Mouse (Mus musculus) left cerebral cortex, postnatal 25 days (tissue): ENCODE results near the gene Rfxank. TPM values are rescaled to one million over a fixed set of nuclear protein-coding genes. Genes with fewer than 3 reads are reported as not detected.

Source experiments
- DNase-seq, 2 experiments: peaks; one replicate each; pipeline ENCODE4 v3.0.0; 2022; ENCODE audit warnings: low spot score in 2 of 2, mixed read lengths in 1 of 2
- intact Hi-C: fragments of 180-260 bp; cut with DNase I; formaldehyde crosslinking; loops from one replicate; pipeline ENCODE4 v1.15.1; 2025
- total RNA-seq, 2 experiments: library from RNA; stranded (reverse); gene quantifications; 2 replicates each; pipeline ENCODE4 v1.2.3; 2021

The Rfxank gene
- total RNA-seq, 2 experiments from 2014 or later, result 10.2 to 12.4 TPM

DNA sequence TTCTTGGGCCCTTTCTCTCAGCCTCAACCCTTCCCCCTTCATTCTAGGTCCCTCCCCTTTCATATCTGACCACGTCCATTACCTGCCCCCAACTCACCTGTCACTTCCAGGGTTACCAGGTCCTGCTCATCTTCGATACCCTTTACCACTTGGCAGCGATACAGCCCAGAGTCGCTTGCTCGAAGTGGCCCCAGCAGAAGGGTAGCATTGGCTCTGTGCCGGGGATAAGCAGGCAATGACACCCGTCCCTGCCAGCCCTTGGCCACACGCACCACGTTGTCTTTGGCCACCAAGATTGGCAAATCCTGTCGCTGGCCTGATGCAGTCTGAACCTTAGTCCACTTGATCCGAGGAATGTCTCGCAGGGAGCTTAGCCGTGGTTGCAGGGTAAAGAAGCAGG, 24.1 kb downstream of the Rfxank start:
- intact Hi-C loops, result no loop called here
- no peak for DNase-seq

DNA sequence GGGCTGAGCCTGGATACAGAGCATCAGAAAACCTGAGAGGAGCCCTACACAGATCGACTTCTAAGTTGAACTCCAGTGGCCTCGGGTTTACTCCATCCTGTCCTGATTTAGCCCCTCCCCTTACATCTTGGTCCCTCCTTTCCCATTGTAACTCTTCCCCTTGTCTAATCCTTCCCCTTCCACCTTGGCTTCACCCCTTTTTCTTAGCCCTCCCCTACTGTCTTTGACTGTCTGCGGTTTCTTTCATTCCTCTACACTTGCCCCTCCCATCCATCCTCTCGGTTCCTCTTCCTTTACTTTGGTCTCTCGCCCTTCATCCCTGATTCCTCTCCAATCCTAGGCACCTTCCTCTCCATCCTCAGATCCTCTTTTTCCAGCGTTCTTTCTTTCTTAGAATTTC, 24.5 kb downstream of the Rfxank start:
- intact Hi-C loops, result no loop called here
- no peak for DNase-seq

- DNase-seq, result no peak
- intact Hi-C loops, result no loop called here
These were observed 26.4 kb downstream of the Rfxank start for GRCm38 (mm10) chr8:70112401-70113016.

DNA sequence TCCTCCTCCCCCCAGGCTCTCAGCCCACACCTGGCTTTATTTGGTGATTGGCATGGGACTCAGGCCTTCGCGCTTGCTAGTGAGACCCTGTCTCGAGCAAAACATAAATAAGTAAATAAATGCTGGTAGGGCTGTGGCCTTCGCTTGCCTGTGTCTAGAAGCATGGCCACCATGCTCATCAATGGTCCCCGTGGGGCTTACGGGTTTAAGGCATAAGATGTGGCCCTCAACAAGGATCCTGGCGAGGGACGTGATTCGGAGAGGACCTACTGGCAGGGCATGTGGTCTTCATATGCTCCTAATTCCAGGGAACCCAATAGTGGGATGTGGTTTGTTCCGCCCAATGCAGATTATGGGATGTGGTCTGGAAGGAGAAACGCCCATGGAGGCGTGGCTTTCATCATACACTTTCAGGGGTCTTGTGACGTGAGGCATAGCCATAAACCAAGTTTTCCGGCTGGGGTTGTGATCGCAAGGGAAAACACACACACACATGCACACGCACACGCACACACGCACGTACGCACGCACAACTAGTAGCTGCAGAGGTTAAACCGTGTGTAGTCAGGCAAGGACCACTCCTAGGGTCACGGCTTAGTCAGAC, 27.7 kb downstream of the Rfxank start:
- intact Hi-C loops, result no loop called here
- DNase-seq, result no peak

DNA sequence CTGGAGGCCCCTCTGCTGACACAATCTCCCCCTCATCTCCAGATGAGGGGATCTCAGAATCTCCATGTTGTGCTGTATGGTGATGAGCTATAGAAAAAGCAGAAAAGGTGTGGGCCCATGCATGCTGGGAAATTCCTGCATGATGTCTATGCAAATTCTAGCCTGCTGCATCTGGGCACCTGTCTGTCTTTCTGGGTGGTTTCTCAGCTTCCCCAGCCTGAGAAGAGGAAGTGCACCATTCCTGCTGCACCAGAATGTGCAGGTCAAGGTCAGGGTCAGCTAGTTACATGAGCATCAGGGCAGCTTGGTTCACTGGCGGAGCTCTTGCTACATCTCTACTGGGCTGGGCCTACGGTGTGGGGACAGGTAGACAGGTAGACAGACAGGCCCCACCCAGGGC, 28.5 kb downstream of the Rfxank start:
- DNase-seq, result no peak
- intact Hi-C loops, result no loop called here

- intact Hi-C loops, result no loop called here
- DNase-seq, result peak in 1 of 2 experiments; percentile 62
These were observed 34.0 kb downstream of the Rfxank start for GRCm38 (mm10) chr8:70104922-70105321.

DNA sequence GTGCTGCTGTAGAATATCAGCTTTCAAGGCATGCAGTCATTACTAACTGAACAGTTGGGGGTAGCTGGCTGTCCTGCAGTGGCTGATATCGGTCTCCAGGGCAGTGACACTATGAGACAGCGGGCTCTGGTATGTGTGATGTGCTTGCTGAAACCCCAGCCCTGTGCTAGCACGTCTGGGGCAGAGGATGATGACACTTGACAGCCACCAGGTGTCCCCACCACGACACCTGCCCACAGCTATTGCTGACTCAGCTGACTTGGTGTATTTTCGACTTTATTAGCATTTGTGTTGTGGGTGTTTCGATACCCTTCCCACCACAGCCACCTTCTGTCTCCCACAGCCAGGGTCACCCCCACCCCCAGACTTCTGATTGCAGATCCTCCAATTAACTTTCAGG, 34.4 kb downstream of the Rfxank start:
- intact Hi-C loops, result no loop called here
- DNase-seq, result no peak

GRCm38 (mm10) chr8:70100241-70100640, 38.7 kb downstream of the Rfxank start:
- intact Hi-C loops, result no loop called here
- DNase-seq, result peak in 1 of 2 experiments; percentile 87

GRCm38 (mm10) chr8:70099276-70099675, 39.7 kb downstream of the Rfxank start:
- peak in 1 of 2 experiments; percentile 88 for DNase-seq
- intact Hi-C loops, result loop anchor here (2.0 kb wide), 1 partner anchor 20 kb away; no protein-coding TSS in a partner anchor

DNA sequence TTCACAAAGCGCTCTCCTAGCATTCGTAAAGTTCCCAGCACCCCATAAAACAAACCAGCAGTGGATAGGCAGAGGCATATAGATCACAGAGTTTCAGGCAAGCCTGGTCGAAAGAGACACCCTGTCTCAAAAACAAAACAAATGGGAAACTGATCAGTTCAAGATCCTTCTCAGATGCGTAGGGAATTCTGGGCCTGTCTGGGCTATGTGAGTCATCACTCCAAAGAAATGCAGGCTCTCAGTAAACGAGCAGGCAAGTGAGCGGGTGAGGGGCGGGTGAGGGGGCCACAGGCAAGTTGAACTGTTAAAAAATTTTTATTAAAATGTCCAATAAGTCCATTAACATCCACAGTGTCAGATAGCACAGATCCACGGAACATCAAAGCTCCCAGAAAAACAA, 46.2 kb downstream of the Rfxank start:
- intact Hi-C loops, result no loop called here

DNA sequence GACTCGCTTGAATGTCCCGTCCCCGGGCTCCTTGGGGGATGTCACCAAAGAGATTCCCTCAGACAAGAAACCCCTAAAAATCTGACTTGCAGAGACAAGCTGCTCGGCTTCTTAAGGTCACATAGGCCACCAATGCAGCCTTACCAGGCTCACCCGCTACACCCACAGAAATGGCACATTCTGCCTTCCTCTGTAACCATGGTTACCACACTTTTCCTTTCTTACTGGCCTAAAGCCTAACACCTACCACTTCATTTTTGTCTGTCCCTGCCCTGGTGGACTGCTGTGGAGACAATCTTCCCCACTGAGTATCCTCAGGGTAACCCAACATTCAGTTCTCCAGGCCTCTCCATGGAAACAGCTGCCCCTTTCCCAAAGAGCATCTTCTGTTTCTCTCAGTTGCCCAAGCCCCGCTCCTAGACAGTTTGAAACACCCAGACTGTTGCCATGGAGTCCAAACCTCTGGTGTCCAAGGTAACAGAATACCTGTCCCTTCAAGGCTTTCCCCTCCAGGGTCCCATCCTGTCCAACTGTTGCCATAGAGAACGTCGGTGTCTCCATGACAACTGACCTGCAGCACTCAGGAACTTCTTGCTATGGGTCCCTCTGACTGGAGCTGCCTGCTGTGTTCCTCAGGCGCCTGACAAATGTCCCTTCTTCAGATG, 49.5 kb downstream of the Rfxank start:
- peak in 1 of 2 experiments; percentile 69 for DNase-seq
- intact Hi-C loops, result no loop called here

More for the DNA sequence above, 46.2 kb downstream of the Rfxank start:
- DNase-seq, result peak in 1 of 2 experiments; percentile 57

DNA sequence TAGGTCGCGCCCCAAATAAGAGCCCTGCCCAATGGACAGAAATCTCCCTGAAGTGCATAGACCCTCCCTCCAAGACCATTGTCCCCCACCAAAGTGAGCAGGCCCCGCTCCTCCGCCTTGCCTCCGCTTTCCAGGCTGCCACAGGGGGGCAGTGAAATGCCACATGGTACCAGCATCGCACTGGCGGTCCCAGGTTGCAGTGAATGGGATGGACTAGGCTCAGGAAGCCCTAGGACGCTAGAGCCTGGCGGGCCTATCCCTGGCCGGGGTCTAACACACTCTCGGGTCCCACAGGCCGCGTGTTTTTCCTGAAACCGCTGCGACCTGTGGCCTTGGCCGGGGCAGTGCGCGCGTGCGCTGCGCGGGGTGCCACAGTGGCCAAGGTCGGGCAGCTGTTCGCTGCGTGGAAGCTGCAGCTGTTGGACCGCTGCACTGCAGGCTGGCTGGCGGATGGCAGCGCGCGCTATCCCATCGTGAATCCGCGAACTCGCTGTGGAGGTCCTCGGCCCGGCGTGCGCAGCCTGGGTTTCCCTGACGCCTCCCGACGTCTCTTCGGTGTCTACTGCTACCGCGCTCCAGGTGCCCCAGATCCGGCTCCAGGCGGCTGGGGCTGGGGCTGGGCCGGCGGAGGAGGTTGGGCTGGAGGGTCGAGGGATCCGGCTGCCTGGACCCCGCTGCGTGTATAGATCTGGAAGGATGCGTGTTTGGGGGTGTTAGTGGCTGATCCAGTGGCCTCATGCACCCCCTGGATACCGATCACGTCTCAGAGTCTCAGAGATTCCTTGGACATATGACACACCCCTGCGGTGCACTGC, 50.9 kb downstream of the Rfxank start:
- peak; percentile 71 to 77 for DNase-seq
- intact Hi-C loops, result loop anchor here (1.0 to 2.0 kb wide), 2 partner anchors 35 to 78 kb away; no protein-coding TSS in a partner anchor

DNA sequence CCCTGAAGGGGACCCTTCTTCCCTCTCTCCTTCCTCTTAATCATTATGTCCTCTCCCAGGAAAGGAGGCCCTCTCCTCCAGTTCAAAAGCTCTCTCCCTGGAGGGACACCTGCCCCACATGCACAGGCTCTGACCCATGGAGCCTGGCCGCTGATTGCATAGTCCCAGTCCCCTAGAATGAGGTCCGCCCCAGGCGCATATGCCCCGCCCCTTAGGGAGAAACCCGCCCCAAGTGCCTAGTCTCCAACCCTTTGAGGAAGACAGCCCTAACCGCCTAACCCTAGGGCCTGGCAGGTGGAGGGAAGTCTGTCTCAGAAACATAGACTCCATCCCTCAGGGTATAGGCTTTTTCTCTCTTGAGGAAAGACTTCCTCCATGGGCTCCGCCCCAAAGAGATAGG, 51.7 kb downstream of the Rfxank start:
- no peak for DNase-seq
- intact Hi-C loops, result loop anchor here (1.0 to 2.0 kb wide), 2 partner anchors 36 to 79 kb away; no protein-coding TSS in a partner anchor

- intact Hi-C loops, result loop anchor here (2.0 kb wide), 1 partner anchor 37 kb away; no protein-coding TSS in a partner anchor
- DNase-seq, result no peak
These were observed 52.8 kb downstream of the Rfxank start for GRCm38 (mm10) chr8:70086151-70086550.

DNA sequence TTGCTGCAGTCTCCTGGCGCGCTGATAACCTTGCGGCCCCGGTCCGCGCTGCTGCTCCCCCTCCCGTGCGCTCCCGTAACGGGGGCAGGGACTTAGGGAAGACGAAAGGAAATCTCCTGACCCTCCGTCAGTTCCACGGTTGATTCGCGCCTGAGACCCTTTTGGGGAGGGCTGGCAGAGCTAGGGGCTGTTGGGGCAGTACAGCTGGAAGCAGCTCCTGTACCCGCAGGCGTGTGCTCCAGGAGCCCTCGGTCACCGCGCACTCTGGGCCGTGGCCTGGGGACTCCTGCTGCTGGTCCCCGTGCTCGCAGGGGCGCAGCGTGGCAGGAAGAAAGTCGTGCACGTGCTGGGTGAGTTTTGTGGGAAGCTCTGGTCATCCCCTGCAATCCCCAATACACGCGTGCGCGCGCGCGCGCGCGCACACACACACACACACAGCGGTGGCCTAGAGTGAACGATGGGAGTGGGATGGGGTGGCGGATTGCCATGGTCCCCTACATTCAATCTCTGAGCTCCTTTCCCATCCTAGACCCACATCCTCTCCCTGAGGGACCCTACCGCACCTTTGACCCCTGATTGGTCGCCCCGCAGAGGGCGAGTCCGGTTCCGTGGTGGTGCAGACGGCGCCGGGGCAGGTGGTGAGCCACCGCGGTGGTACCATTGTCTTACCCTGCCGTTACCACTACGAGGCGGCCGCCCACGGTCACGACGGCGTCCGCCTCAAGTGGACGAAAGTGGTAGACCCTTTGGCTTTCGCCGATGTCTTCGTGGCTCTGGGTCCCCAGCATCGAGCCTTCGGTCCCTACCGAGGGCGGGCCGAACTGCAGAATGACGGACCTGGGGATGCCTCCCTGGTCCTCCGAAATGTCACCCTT, 54.5 kb downstream of the Rfxank start:
- DNase-seq, result no peak
- intact Hi-C loops, result no loop called here

- intact Hi-C loops, result no loop called here
- DNase-seq, result peak; percentile 60 to 80
These were observed 55.7 kb downstream of the Rfxank start, which contains the start of gene Hapln4 for GRCm38 (mm10) chr8:70083285-70083684. Gene Hapln4, plus strand, starts transcription at chr8:70083457.

DNA sequence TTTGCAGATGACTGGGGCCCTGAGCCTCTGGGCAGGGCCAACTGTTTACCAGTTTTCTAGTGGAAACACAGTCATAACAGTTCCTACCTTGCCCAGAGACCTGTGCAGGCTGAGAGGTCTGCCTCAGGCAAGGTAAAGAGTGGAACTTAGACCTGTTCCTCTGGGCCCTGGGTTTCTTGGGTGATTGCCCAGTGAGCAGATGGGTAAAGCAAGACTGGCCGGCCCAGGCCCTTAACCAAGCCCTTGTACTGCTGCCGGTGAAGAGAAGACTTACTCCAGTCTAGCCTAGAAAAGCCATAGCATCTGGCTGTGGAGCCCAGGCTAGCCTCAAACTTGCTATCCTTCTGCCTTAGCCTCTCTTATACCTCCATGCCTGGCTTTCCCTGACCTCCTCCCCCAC, 57.0 kb downstream of the Rfxank start:
- DNase-seq, result no peak
- intact Hi-C loops, result no loop called here
